Mouse (Mus musculus) urinary bladder, postnatal 36 days (tissue): Measurements from ENCODE around the gene Kcp.
A peak's percentile ranks its signal among the peaks of the same experiment; 100 is the strongest.

Source experiments
- DNase-seq, 2 experiments: peaks; one replicate each; pipeline ENCODE4 v3.0.0; 2022; ENCODE audit warnings: low spot score in 2 of 2, mixed read lengths in 1 of 2

The Kcp gene

GRCm38 (mm10) chr6:29507447-29508309 lies at the start of gene Kcp:
Kcp (minus strand) TSS chr6:29507952.
- no peak for DNase-seq

- no peak for DNase-seq
Observed at GRCm38 (mm10) chr6:29557112-29557511, 49.4 kb upstream of the Kcp start.

- DNase-seq, result no peak
Observed at GRCm38 (mm10) chr6:29552526-29552925, 44.8 kb upstream of the Kcp start.

- no peak for DNase-seq
Observed at GRCm38 (mm10) chr6:29548086-29548485, 40.3 kb upstream of the Kcp start.

- no peak for DNase-seq
Observed at GRCm38 (mm10) chr6:29547582-29547981, 39.8 kb upstream of the Kcp start.

GRCm38 (mm10) chr6:29545611-29546010 lies 37.9 kb upstream of the Kcp start:
- DNase-seq, result no peak

GRCm38 (mm10) chr6:29540956-29541355 lies 33.2 kb upstream of the Kcp start:
- no peak for DNase-seq

- DNase-seq, result no peak
Observed at GRCm38 (mm10) chr6:29540223-29540622, 32.5 kb upstream of the Kcp start.

- DNase-seq, result no peak
Observed at GRCm38 (mm10) chr6:29539502-29539901, 31.8 kb upstream of the Kcp start.

- peak in 1 of 2 experiments; percentile 30 for DNase-seq
Observed at GRCm38 (mm10) chr6:29537221-29537620, 29.5 kb upstream of the Kcp start.

- no peak for DNase-seq
Observed at GRCm38 (mm10) chr6:29536651-29537193, 29.0 kb upstream of the Kcp start.

- DNase-seq, result peak in 1 of 2 experiments; percentile 50
Observed at GRCm38 (mm10) chr6:29535316-29535715, 27.6 kb upstream of the Kcp start.

- no peak for DNase-seq
Observed at GRCm38 (mm10) chr6:29530050-29530449, 22.3 kb upstream of the Kcp start.

GRCm38 (mm10) chr6:29529444-29529820 lies 21.7 kb upstream of the Kcp start:
- no peak for DNase-seq

- no peak for DNase-seq
Observed at GRCm38 (mm10) chr6:29528561-29529443, 21.1 kb upstream of the Kcp start.

- no peak for DNase-seq
Observed at GRCm38 (mm10) chr6:29528165-29528505, 20.4 kb upstream of the Kcp start.

GRCm38 (mm10) chr6:29527361-29528164 lies 19.8 kb upstream of the Kcp start:
- peak in 1 of 2 experiments; percentile 35 for DNase-seq

- peak in 1 of 2 experiments; percentile 33 for DNase-seq
Observed at GRCm38 (mm10) chr6:29526281-29527251, 18.8 kb upstream of the Kcp start, which contains the start of gene Irf5. Irf5 (plus strand) TSS chr6:29526625.

GRCm38 (mm10) chr6:29525256-29525655 lies 17.5 kb upstream of the Kcp start:
- no peak for DNase-seq

GRCm38 (mm10) chr6:29524034-29524489 lies 16.3 kb upstream of the Kcp start:
- DNase-seq, result peak in 1 of 2 experiments; percentile 39
